Mouse (Mus musculus) E14TG2a.4 (cell line): ENCODE data around the gene Oaz1.

Source experiments
- H3K27me3 ChIP-seq: 2 replicates; pipeline ENCODE4 v1.6.1; 2014; ENCODE audit warnings: low read length, control low read depth; ENCODE audit not compliant: insufficient read depth
- H3K36me3 ChIP-seq: 2 replicates; pipeline ENCODE4 v1.6.1; 2014; ENCODE audit warnings: low read length, control low read depth; ENCODE audit not compliant: insufficient read depth
- H3K4me1 ChIP-seq: replicated peaks from 2 replicates; pipeline ENCODE4 v1.6.1; 2014; ENCODE audit warnings: low read depth, low read length, control low read depth
- H3K4me3 ChIP-seq: replicated peaks from 2 replicates; pipeline ENCODE4 v1.5.1; 2014; ENCODE audit warnings: mild to moderate bottlenecking, low read length
- H3K9me3 ChIP-seq: 2 replicates; pipeline ENCODE4 v1.6.1; 2014; ENCODE audit warnings: low read length, control low read depth
- CTCF ChIP-seq: conservative IDR thresholded peaks from 2 replicates; pipeline ENCODE4 v1.5.1; 2014; ENCODE audit warnings: low read length
- NANOG ChIP-seq: IDR thresholded peaks from 2 replicates; pipeline ENCODE4 v1.6.1; 2014; ENCODE audit warnings: borderline replicate concordance, low read length, mixed read lengths
- POU5F1 ChIP-seq: IDR thresholded peaks from 2 replicates; pipeline ENCODE4 v1.6.1; 2014; ENCODE audit warnings: low read length, borderline replicate concordance

Oaz1 gene

DNA sequence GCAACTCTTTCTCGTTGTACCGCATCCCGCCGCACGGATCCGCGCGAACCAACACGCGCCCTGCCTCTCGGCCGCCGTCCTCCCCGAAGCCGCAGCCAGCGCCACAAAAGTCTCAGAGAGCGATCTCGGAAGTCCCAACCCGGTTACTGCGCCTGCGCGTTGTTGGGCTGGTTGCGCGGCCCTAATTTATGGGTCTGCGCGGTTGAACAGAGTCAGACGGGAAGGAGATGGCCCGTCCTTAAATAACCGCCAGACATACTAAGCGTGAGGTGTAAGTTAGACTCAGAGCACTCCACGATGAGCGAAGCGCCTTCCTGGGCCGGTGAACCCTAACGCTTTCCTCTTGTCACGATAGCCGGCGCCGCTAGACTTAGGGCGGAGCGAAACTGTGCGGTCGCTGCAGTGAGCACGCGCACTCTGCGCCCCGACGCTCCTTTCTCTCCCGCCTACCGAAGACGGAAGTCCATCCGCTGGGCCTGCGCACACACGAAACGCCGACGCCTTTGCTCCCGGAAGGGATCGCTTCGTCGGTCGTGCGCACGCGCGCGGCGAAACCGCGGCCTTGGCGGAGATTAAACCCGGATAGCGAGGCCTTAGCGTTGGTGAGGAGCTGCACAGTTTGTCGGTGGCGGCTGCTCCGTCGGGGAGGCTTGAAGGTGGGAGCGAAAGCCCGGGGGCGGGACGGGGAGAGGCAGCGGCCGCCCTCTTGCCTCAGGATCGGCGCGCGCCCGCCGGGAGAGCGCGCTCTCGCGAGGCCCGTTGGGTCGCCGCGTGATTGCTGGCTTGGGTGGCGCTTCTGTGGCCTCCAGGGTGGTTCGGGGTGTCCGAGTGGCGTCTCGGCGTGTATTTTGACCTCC is 28.1 kb upstream of the Oaz1 start, which contains the start of the genes Sf3a2 and Plekhj1:
Gene Sf3a2 (plus strand): TSS at position 49 of the 857 bp plus-strand sequence.
Gene Plekhj1 (minus strand): TSS at position 477 of the 857 bp plus-strand sequence.
- TF ChIP-seq CTCF (no peak), NANOG (no peak), POU5F1 (no peak)
- H3K27me3 ChIP-seq, result no peaks in the 10 kb centered on the region
- H3K4me3 ChIP-seq, result peak within 1 kb of the TSS; percentile 90
- H3K36me3 ChIP-seq, result peaks cover 79% of the 10 kb centered on the region
- H3K4me1 ChIP-seq, result peaks cover 83% of the 10 kb centered on the region
- no peaks in the 10 kb centered on the region for H3K9me3 ChIP-seq

DNA sequence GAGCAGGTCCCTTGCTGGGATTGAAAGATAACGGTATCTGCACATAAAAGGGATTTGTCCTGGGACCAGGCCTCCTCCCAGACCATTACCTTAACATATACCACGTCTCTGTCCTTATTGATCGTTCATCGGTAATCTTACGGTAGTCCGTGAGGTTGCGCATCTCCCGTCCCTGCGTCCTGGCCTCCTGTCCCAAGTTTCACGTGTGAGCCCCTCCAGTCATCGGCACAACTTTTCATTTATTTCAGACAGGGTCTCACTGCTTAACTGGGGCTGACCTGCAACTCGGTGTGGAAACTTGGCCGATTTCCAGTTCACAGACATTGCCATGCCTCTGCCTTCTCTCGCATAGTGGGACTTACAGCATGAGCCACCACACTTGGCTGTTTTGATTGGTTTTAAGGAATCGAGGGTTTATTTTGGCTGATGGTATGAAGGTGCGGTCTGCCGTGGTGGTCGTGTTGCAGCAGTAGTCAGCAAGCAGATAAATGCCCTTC is 27.3 kb upstream of the Oaz1 start:
- Histone ChIP-seq H3K36me3 (peaks cover 79% of the 10 kb centered on the region), H3K9me3 (no peaks in the 10 kb centered on the region)

GRCm38 (mm10) chr10:80802204-80802912 is 24.1 kb upstream of the Oaz1 start:
- Histone ChIP-seq H3K9me3 (no peaks in the 10 kb centered on the region), H3K4me1 (peaks cover 77% of the 10 kb centered on the region), H3K36me3 (peaks cover 60% of the 10 kb centered on the region), H3K27me3 (peaks cover 8% of the 10 kb centered on the region), H3K4me3 (peak overlapping the region; percentile 17; the same call in 1 of the 2 replicates)
- TF ChIP-seq CTCF, result no peak
- no peak for TF ChIP-seq NANOG
- no peak for TF ChIP-seq POU5F1

More for the DNA sequence above, 27.3 kb upstream of the Oaz1 start:
- TF ChIP-seq NANOG, result no peak
- no peak for TF ChIP-seq POU5F1
- TF ChIP-seq CTCF, result no peak
- Histone ChIP-seq H3K4me3 (peak overlapping the region; percentile 90), H3K4me1 (peaks cover 83% of the 10 kb centered on the region), H3K27me3 (no peaks in the 10 kb centered on the region)

DNA sequence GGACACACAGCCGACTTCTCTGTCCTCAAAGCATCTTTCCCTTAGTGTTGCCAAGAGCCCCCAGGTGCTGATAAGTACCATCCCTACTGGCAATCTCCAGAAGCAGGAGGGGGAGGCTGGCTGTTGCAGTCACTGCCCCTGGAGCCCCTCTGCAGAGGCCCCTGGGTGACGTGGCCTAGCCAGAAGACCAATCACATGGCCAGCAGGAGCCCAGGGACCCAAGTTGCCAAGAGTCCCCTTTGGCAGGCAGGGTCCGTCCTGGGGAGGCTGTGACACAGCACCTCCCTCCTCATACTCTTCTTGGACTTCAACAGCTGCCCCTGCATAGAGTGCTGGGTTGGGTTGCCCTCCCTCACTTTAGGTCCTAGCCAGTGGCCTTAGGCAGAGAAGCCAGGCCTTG is 23.5 kb upstream of the Oaz1 start:
- H3K4me3 ChIP-seq, result no peak overlapping the region
- H3K27me3 ChIP-seq, result peaks cover 8% of the 10 kb centered on the region
- H3K36me3 ChIP-seq, result peaks cover 59% of the 10 kb centered on the region
- no peak for TF ChIP-seq POU5F1
- no peak for TF ChIP-seq NANOG
- TF ChIP-seq CTCF, result no peak
- H3K9me3 ChIP-seq, result no peaks in the 10 kb centered on the region
- H3K4me1 ChIP-seq, result peaks cover 81% of the 10 kb centered on the region

DNA sequence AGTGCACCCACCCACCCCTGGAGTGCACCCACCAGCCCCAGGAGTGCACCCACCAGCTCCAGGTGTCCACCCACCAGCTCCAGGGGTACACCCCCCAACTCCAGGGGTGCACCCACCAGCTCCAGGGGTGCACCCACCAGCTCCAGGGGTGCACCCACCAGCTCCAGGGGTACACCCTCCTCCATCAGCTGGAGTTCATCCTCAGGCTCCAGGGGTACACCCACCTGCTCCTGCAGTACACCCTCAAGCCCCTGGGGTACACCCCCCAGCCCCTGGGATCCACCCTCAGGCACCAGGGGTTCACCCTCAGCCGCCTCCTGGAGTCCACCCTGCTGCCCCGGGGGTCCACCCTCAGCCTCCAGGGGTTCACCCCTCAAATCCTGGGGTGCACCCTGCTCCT is 22.1 kb upstream of the Oaz1 start:
- TF ChIP-seq NANOG, result no peak
- TF ChIP-seq POU5F1, result no peak
- TF ChIP-seq CTCF, result no peak
- Histone ChIP-seq H3K9me3 (no peaks in the 10 kb centered on the region), H3K27me3 (peaks cover 21% of the 10 kb centered on the region), H3K4me3 (no peak overlapping the region), H3K36me3 (peaks cover 59% of the 10 kb centered on the region), H3K4me1 (peaks cover 93% of the 10 kb centered on the region)

DNA sequence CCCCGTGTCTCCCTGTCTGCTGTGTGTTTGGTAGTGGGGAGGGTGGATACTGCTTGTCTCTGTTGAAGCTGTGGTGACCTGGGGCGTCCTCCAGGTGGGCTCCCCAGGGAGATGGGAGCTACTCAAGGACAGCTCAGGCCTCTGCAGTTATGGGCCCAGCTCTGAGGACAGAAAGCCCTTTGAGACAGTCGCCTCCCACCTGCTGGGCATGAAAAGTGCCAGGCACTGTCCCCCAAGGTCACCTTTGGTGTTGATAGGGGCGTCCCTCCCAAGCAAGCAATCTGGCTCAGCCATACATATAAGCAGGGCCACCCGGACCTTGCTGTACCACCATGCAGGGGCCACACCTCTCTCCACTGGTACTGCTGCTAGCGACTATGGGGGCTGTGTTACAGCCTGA is 21.5 kb upstream of the Oaz1 start, which contains the start of gene Amh:
Gene Amh (plus strand): TSS at position 328 of the 400 bp plus-strand sequence.
- TF ChIP-seq CTCF (no peak), NANOG (no peak), POU5F1 (no peak)
- H3K9me3 ChIP-seq, result no peaks in the 10 kb centered on the region
- peaks cover 55% of the 10 kb centered on the region for H3K36me3 ChIP-seq
- H3K4me1 ChIP-seq, result peaks cover 93% of the 10 kb centered on the region
- peaks cover 26% of the 10 kb centered on the region for H3K27me3 ChIP-seq
- peak within 1 kb of the TSS; percentile 84 for H3K4me3 ChIP-seq

- Histone ChIP-seq H3K4me1 (peaks cover 93% of the 10 kb centered on the region), H3K4me3 (no peak overlapping the region), H3K27me3 (peaks cover 30% of the 10 kb centered on the region), H3K36me3 (peaks cover 51% of the 10 kb centered on the region), H3K9me3 (no peaks in the 10 kb centered on the region)
- TF ChIP-seq CTCF (no peak), NANOG (no peak), POU5F1 (no peak)
These were observed 21.1 kb upstream of the Oaz1 start for GRCm38 (mm10) chr10:80805322-80805721.

DNA sequence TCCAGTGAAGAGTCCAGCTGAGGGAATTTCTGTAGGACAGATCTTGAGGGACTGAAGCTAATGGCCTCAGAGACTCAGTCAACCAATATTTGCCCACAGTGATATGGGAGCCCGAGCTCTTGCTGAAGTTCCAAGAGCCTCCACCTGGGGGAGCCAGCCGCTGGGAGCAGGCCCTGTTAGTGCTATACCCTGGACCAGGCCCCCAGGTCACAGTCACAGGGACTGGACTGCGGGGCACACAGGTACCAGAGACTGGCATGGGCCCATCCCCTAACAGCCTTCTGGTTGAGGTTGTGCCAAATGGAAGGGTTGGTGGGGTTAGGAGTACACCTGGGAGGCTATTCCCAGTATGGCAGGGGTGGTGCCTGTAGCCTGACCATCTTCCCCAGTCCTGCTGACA is 20.5 kb upstream of the Oaz1 start:
- no peaks in the 10 kb centered on the region for H3K9me3 ChIP-seq
- peaks cover 91% of the 10 kb centered on the region for H3K4me1 ChIP-seq
- H3K36me3 ChIP-seq, result peaks cover 45% of the 10 kb centered on the region
- peaks cover 35% of the 10 kb centered on the region for H3K27me3 ChIP-seq
- peak; percentile 98 for TF ChIP-seq CTCF
- no peak for TF ChIP-seq POU5F1
- TF ChIP-seq NANOG, result no peak
- peak overlapping the region; percentile 84 for H3K4me3 ChIP-seq
